In genomic region chr15:28315812-28316528, GRCm38 (mm10) we compare ENCODE assay signal across 7 mouse cellular contexts.
DNase-seq lines count a peak whose midpoint lies in the region; ATAC-seq and TF ChIP-seq lines count a peak whose summit lies in the region.

No protein-coding gene starts in this region.

- H3K27me3 ChIP-seq in CH12.LX (replicated peaks), result no peaks in the 10 kb centered on the region
- no peaks in the 10 kb centered on the region for H3K27me3 ChIP-seq in heart, embryonic 14.5 days (ENCODE audit: control insufficient read depth, insufficient read depth, low read length)

- no peak overlapping the region for H3K27ac ChIP-seq in CH12.LX (ENCODE audit: insufficient read depth, low read depth)
- H3K27ac ChIP-seq in heart, embryonic 14.5 days (replicated peaks in 1 of 2; ENCODE audit: control insufficient read depth in 1 of 2, insufficient read depth in 1 of 2, low read depth in 2 of 2, low read length in 2 of 2), result no peak overlapping the region

- in situ Hi-C loops in CH12.LX (cut with MboI; ENCODE audit: low pct_ligation_motif_present, low pct_unique_long_range_greater_than_20kb, low sequenced_read_pairs), result no loop called here

- no peaks in the 10 kb centered on the region for H3K79me2 ChIP-seq in CH12.LX (replicated peaks; ENCODE audit: control insufficient read depth, extremely low read depth, insufficient read depth, poor library complexity, severe bottlenecking)

- TF ChIP-seq RAD21 in CH12.LX (IDR thresholded peaks at IDR 0.05; ENCODE audit: low read depth, low read length), result peak; percentile 22

- no peak for ATAC-seq in heart, embryonic 14.5 days (ENCODE audit: insufficient number of reproducible peaks, insufficient read depth, low FRiP score, low read depth)

- TF ChIP-seq POLR2A in CH12.LX (IDR thresholded peaks at IDR 0.05; ENCODE audit: low read depth, low read length), result no peak

- TF ChIP-seq CTCF in CH12.LX (conservative IDR thresholded peaks at IDR 0.05 in 1 of 2, IDR thresholded peaks at IDR 0.05 in 1 of 2; ENCODE audit: low read depth in 2 of 2, low read length in 2 of 2), result peak in 1 of 2 experiments; percentile 28; a peak in 1 of 4 replicates

- no peak overlapping the region for H3K4me2 ChIP-seq in CH12.LX (ENCODE audit: insufficient read depth, low read depth, poor library complexity, severe bottlenecking)
- peak overlapping the region; percentile 18; the same call in 1 of the 2 replicates for H3K4me2 ChIP-seq in heart, embryonic 14.5 days (ENCODE audit: low read length)

- TF ChIP-seq EP300 in CH12.LX (IDR thresholded peaks at IDR 0.05; ENCODE audit: low read length), result no peak

- H3K4me1 ChIP-seq in CH12.LX (ENCODE audit: control insufficient read depth in 1 of 2, insufficient read depth in 2 of 2), result no peaks in the 10 kb centered on the region
- H3K4me1 ChIP-seq in heart, embryonic 14.5 days (ENCODE audit: control insufficient read depth in 2 of 2, insufficient read depth in 2 of 2, low read length in 2 of 2), result no peaks in the 10 kb centered on the region

- no peaks in the 10 kb centered on the region for H3K36me3 ChIP-seq in CH12.LX (replicated peaks in 1 of 2; ENCODE audit: control insufficient read depth in 1 of 2, insufficient read depth in 1 of 2, low read length in 1 of 2)
- H3K36me3 ChIP-seq in heart, embryonic 14.5 days (ENCODE audit: control insufficient read depth, insufficient read depth, low read length), result no peaks in the 10 kb centered on the region

- H3K9ac ChIP-seq in CH12.LX (ENCODE audit: insufficient read depth, low read depth), result no peak overlapping the region
- H3K9ac ChIP-seq in heart, embryonic 14.5 days (ENCODE audit: low read length), result no peak overlapping the region

- DNase-seq in CH12.LX (ENCODE audit: extremely low read depth) (no peak), NIH3T3 (ENCODE audit: low read depth) (peak; percentile 63)
- DNase-seq in cerebellum, postnatal 14 days, result peak; percentile 84
- peak; percentile 35 to 79 for DNase-seq in layer of hippocampus, adult 18-20 months (ENCODE audit: low spot score in 2 of 2)
- peak; percentile 1 for DNase-seq in lung, postnatal 25 days (ENCODE audit: low spot score)
- peak; percentile 46 for DNase-seq in right cerebral cortex, adult 18-20 months

- dilution Hi-C loops in CH12.LX (cut with MboI; ENCODE audit: extremely low pct_ligation_motif_present, extremely low pct_unique_long_range_greater_than_20kb, low sequenced_read_pairs), result no loop called here

- H3K9me3 ChIP-seq in CH12.LX (replicated peaks; ENCODE audit: low read length), result peaks cover 68% of the 10 kb centered on the region
- H3K9me3 ChIP-seq in heart, embryonic 14.5 days (ENCODE audit: control insufficient read depth, low read length), result no peaks in the 10 kb centered on the region

- no peak overlapping the region for H3K4me3 ChIP-seq in CH12.LX (replicated peaks in 1 of 3; ENCODE audit: low read depth in 2 of 3, low read length in 2 of 3, poor library complexity in 1 of 3)
- H3K4me3 ChIP-seq in heart, embryonic 14.5 days (ENCODE audit: control insufficient read depth in 1 of 2, insufficient read depth in 1 of 2, low read depth in 1 of 2, low read length in 2 of 2), result no peak overlapping the region

- 26% methylated on average over 6 of the region's 6 CpGs for WGBS in heart, embryonic 14.5 days

TF ChIP-seq in CH12.LX, 34 proteins besides CTCF, POLR2A, EP300 and RAD21:
- TF ChIP-seq E2F4 (IDR thresholded peaks at IDR 0.05; ENCODE audit: insufficient replicate concordance, low read depth, low read length) (no peak), ZNF384 (IDR thresholded peaks at IDR 0.05; ENCODE audit: low read depth, low read length) (no peak), HCFC1 (IDR thresholded peaks at IDR 0.05; ENCODE audit: low read depth, low read length) (no peak), ZC3H11A (IDR thresholded peaks at IDR 0.05; ENCODE audit: low read depth, low read length) (no peak), BHLHE40 (IDR thresholded peaks at IDR 0.05; ENCODE audit: low read depth, low read length) (no peak), JUN (IDR thresholded peaks at IDR 0.05; ENCODE audit: insufficient read depth, low read depth, low read length) (no peak), POLR2AphosphoS2 (IDR thresholded peaks at IDR 0.05; ENCODE audit: low read depth, low read length) (no peak), USF2 (conservative IDR thresholded peaks at IDR 0.05; ENCODE audit: low read depth, low read length) (no peak), CHD1 (IDR thresholded peaks at IDR 0.05; ENCODE audit: low read depth, low read length) (no peak), SMC3 (IDR thresholded peaks at IDR 0.05; ENCODE audit: low read depth, low read length) (no peak), USF1 (IDR thresholded peaks at IDR 0.05; ENCODE audit: low read depth, low read length) (no peak), NELFE (IDR thresholded peaks at IDR 0.05; ENCODE audit: low read depth, low read length) (no peak), RCOR1 (conservative IDR thresholded peaks at IDR 0.05; ENCODE audit: low read depth, low read length) (no peak)
